Mouse (Mus musculus): ENCODE measurements around the gene Atp6v1a. TPM values are rescaled to one million over a fixed set of nuclear protein-coding genes. Genes with fewer than 3 reads are reported as not detected.

Atp6v1a gene
- polyA plus RNA-seq, 1 experiment from 2014 or later, result 56.4 TPM

DNA sequence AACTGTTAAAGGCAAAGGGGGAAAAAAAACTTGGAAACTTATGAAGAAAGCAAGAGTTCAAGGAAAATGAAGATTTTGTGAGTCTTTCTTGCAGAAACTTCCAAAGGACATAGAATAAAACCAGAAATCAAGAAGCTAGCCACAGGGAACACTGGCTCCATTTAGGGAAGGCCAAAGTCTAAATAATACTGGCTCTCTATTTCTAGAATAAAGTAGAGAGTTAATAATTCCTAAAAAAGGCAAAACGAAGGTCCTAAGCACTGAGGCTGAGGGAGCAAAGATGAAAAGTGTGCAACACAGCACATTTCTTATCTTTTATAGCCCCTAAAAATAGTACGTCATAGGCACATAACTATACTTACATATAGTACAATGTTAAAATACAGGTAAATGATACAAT is 34.3 kb downstream of the Atp6v1a start:
- Histone ChIP-seq H3K9me3 (ENCODE audit: low read depth, low read length) (no peaks in the 10 kb centered on the region), H3K4me3 (ENCODE audit: low read depth, low read length) (no peak overlapping the region), H3K4me2 (no peak overlapping the region), H3K27me3 (ENCODE audit: insufficient read depth, low read length) (no peaks in the 10 kb centered on the region), H3K4me1 (ENCODE audit: insufficient read depth) (no peaks in the 10 kb centered on the region), H3K27ac (ENCODE audit: low read depth) (no peak overlapping the region), H3K36me3 (ENCODE audit: insufficient read depth) (peaks cover 71% of the 10 kb centered on the region), H3K9ac (no peak overlapping the region)
- no peak for ATAC-seq (ENCODE audit: insufficient read depth)
- no peak for DNase-seq
- no peak for TF ChIP-seq CTCF (IDR thresholded peaks at IDR 0.05; ENCODE audit: low read depth)
- WGBS, result 92% methylated on average over 2 of the region's 2 CpGs

DNA sequence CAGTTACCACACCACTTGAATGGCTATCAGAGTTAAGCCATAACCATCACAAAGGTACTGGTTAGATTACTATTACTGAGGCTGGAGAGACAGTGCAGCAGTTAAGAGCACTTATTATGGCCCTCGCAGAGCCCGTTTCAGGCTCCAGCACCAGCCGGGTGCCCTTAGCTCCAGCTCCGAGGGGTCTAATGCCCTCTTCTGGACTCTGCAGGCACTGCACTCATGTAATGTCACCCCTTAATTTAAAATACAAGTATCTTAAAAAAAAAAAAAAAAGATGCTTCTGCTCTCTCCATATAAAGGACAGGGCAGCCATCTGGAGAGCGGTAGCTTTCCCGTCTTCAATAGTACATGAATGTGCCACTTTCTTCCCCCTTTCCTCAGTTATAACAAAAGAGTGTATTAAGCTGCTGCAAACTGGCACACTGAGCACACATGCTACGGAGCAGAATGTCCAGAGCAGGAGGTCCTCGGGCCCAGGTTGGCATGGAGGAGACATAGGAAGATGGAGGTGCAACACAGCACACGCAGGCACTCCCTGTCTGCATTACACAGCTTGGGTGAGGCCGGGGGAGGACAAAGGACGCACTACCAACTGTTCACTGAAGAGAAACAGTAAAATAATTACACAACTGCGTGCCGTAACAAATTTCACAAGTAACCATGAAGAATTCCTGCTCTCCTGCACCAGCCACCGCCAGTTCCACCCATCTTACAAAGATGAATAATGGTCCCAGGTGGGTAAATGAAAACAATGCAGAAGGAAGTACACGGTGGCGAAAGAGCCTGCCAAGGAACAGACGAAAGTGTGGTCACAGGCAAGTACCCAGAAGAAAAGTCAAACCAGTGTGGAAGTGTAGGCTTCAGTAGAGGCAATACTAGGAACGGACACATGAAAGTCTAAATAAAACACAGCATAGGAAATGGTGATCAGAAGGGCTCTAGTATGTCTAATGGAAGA is 35.4 kb downstream of the Atp6v1a start:
- H3K36me3 ChIP-seq (ENCODE audit: insufficient read depth), result peaks cover 70% of the 10 kb centered on the region
- no peaks in the 10 kb centered on the region for H3K27me3 ChIP-seq (ENCODE audit: insufficient read depth, low read length)
- H3K4me2 ChIP-seq, result no peak overlapping the region
- no peak overlapping the region for H3K4me3 ChIP-seq (ENCODE audit: low read depth, low read length)
- ATAC-seq (ENCODE audit: insufficient read depth) (no peak), DNase-seq (no peak)
- 0 out of 2 replicates have a peak, but pooled peaks have one; percentile 16 for TF ChIP-seq CTCF (IDR thresholded peaks at IDR 0.05; ENCODE audit: low read depth)
- 88% methylated on average over 18 of the region's 18 CpGs for WGBS
- H3K9ac ChIP-seq, result no peak overlapping the region
- H3K27ac ChIP-seq (ENCODE audit: low read depth), result no peak overlapping the region
- H3K9me3 ChIP-seq (ENCODE audit: low read depth, low read length), result no peaks in the 10 kb centered on the region
- H3K4me1 ChIP-seq (ENCODE audit: insufficient read depth), result no peaks in the 10 kb centered on the region

DNA sequence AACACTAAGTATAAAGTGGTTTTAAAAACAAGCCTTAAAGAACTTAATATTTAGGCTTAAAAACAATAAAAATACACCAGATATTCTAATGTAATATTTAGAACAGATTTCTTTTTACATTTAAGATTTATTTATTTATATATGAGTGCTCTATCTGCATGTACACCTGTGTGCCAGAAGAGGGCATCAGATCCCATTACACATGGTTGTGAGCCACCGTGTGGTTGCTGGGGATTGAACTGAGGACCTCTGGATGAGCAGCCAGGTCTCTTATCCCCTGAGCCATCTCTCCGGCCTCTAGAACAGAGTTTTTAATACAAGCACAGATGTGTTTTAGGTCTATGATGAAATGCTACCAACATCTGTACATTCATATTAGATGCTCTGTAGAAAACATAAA is 36.6 kb downstream of the Atp6v1a start:
- 95% methylated on average over 2 of the region's 2 CpGs for WGBS
- TF ChIP-seq CTCF (IDR thresholded peaks at IDR 0.05; ENCODE audit: low read depth), result peak; percentile 30; the same call in 1 of the 2 replicates
- ATAC-seq (ENCODE audit: insufficient read depth) (no peak), DNase-seq (no peak)
- Histone ChIP-seq H3K4me2 (no peak overlapping the region), H3K9ac (no peak overlapping the region), H3K27ac (ENCODE audit: low read depth) (no peak overlapping the region), H3K9me3 (ENCODE audit: low read depth, low read length) (no peaks in the 10 kb centered on the region), H3K4me3 (ENCODE audit: low read depth, low read length) (no peak overlapping the region), H3K27me3 (ENCODE audit: insufficient read depth, low read length) (no peaks in the 10 kb centered on the region), H3K4me1 (ENCODE audit: insufficient read depth) (no peaks in the 10 kb centered on the region), H3K36me3 (ENCODE audit: insufficient read depth) (peaks cover 72% of the 10 kb centered on the region)

DNA sequence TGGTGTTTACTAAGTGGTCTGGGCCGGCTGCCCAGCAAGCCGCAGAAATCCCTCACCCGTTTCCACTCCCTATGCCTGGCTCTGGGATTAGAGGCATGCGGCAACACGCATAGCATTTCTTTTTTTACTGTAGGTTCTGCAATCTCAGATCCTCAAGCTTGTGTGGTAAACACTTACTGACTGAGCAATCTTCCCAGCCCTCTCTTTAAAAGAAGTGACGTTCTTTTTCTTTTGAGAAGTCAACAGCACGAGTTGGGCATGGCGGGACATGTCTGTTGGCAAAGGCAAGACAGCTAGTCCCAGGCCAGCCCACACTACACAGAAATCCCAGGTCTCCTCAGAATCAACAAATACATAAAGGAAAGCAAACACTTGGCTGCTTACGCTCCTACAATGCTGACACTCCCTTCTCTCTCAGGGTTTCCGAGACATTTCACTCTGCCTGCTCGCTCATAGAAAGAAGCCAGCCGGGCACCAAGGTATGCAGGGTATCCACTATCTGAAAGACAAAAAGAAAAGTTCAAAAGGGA is 38.3 kb downstream of the Atp6v1a start:
- Histone ChIP-seq H3K27ac (ENCODE audit: low read depth) (no peak overlapping the region), H3K9ac (no peak overlapping the region), H3K36me3 (ENCODE audit: insufficient read depth) (peaks cover 67% of the 10 kb centered on the region), H3K27me3 (ENCODE audit: insufficient read depth, low read length) (no peaks in the 10 kb centered on the region), H3K4me1 (ENCODE audit: insufficient read depth) (no peaks in the 10 kb centered on the region), H3K4me3 (ENCODE audit: low read depth, low read length) (no peak overlapping the region), H3K4me2 (no peak overlapping the region), H3K9me3 (ENCODE audit: low read depth, low read length) (no peaks in the 10 kb centered on the region)
- ATAC-seq (ENCODE audit: insufficient read depth), result no peak
- TF ChIP-seq CTCF (IDR thresholded peaks at IDR 0.05; ENCODE audit: low read depth), result no peak
- 85% methylated on average over 12 of the region's 12 CpGs for WGBS
- DNase-seq, result no peak

DNA sequence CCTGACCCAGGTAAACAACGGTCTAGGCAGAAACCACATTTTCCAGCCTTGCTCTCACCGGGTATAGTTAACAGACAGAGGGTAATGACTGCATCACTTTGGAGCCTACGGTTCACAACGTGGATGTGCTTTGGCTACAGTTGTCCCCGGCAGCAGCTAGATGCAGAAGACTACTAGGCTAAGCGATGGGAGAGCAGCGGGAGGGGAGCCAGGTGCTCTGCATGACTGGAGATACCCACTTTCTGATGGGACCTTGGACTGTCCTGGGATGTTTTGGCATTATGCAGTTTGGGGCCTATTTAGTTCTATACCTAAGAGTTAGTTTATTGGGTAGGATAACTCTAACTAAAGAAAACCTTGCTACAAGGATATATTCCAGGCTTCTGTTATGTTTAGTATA is 40.1 kb downstream of the Atp6v1a start:
- TF ChIP-seq CTCF (IDR thresholded peaks at IDR 0.05; ENCODE audit: low read depth), result no peak

DNA sequence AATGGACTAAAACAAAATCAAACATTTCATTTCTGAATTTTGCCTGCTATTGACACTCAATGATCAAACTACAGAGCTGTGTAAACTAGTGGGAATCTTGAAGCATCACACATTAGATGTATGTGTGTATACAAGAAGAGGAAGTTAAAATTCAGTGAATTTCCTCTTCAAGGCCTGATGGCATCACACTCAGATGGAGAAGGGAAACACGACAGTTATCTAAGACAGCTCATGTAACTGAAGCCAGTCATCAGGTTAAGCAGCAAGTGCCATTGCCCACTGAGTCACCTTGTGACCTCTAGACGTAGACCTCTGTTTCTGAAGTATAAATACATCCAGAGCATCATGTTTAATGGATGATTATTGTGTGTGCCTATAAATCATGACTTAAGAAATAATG is 51.9 kb downstream of the Atp6v1a start:
- no peaks in the 10 kb centered on the region for H3K9me3 ChIP-seq (ENCODE audit: low read depth, low read length)
- DNase-seq (no peak), ATAC-seq (ENCODE audit: insufficient read depth) (no peak)
- H3K9ac ChIP-seq, result no peak overlapping the region
- WGBS, result 56% methylated on average over 2 of the region's 2 CpGs
- no peaks in the 10 kb centered on the region for H3K4me1 ChIP-seq (ENCODE audit: insufficient read depth)
- peaks cover 54% of the 10 kb centered on the region for H3K36me3 ChIP-seq (ENCODE audit: insufficient read depth)
- no peak for TF ChIP-seq CTCF (IDR thresholded peaks at IDR 0.05; ENCODE audit: low read depth)
- H3K4me3 ChIP-seq (ENCODE audit: low read depth, low read length), result no peak overlapping the region
- no peak overlapping the region for H3K4me2 ChIP-seq
- H3K27ac ChIP-seq (ENCODE audit: low read depth), result no peak overlapping the region
- no peaks in the 10 kb centered on the region for H3K27me3 ChIP-seq (ENCODE audit: insufficient read depth, low read length)

More for the DNA sequence above, 40.1 kb downstream of the Atp6v1a start:
- no peak overlapping the region for H3K9ac ChIP-seq
- no peaks in the 10 kb centered on the region for H3K9me3 ChIP-seq (ENCODE audit: low read depth, low read length)
- no peaks in the 10 kb centered on the region for H3K4me1 ChIP-seq (ENCODE audit: insufficient read depth)
- DNase-seq (no peak), ATAC-seq (ENCODE audit: insufficient read depth) (no peak)
- no peak overlapping the region for H3K4me3 ChIP-seq (ENCODE audit: low read depth, low read length)
- peaks cover 77% of the 10 kb centered on the region for H3K36me3 ChIP-seq (ENCODE audit: insufficient read depth)
- no peaks in the 10 kb centered on the region for H3K27me3 ChIP-seq (ENCODE audit: insufficient read depth, low read length)
- no peak overlapping the region for H3K27ac ChIP-seq (ENCODE audit: low read depth)
- no peak overlapping the region for H3K4me2 ChIP-seq
- 92% methylated on average over 7 of the region's 7 CpGs for WGBS
